Mouse (Mus musculus) brain, embryonic 14.5 days (tissue): Measurements from ENCODE around the gene Celf2.

Experiments used
- CTCF ChIP-seq: fragments of 200-500 bp; IDR thresholded peaks from 2 replicates; pipeline ENCODE4 v1.5.1; 2012; ENCODE audit warnings: inconsistent platforms, mild to moderate bottlenecking, moderate library complexity, borderline replicate concordance; ENCODE audit not compliant: insufficient read depth, insufficient read length; ENCODE audit errors: extremely low read depth
- POLR2A ChIP-seq: fragments of 200-500 bp; IDR thresholded peaks from 2 replicates; pipeline ENCODE4 v1.6.1; 2012; ENCODE audit warnings: mild to moderate bottlenecking, inconsistent platforms, borderline replicate concordance; ENCODE audit not compliant: poor library complexity, insufficient read depth, insufficient read length, severe bottlenecking; ENCODE audit errors: extremely low read depth

GRCm38 (mm10) chr2:7552887-7553286 is 43.5 kb upstream of the Celf2 start:
- TF ChIP-seq CTCF = no peak
- no peak for TF ChIP-seq POLR2A
